Mouse (Mus musculus) Muller cell, postnatal 12 days (primary cell): Measurements from ENCODE around the gene Polq.

Experiments
- DNase-seq: peaks from one replicate; pipeline ENCODE4 v3.0.0-alpha.2; 2015; ENCODE audit errors: inconsistent ontology term

The Polq gene

DNA sequence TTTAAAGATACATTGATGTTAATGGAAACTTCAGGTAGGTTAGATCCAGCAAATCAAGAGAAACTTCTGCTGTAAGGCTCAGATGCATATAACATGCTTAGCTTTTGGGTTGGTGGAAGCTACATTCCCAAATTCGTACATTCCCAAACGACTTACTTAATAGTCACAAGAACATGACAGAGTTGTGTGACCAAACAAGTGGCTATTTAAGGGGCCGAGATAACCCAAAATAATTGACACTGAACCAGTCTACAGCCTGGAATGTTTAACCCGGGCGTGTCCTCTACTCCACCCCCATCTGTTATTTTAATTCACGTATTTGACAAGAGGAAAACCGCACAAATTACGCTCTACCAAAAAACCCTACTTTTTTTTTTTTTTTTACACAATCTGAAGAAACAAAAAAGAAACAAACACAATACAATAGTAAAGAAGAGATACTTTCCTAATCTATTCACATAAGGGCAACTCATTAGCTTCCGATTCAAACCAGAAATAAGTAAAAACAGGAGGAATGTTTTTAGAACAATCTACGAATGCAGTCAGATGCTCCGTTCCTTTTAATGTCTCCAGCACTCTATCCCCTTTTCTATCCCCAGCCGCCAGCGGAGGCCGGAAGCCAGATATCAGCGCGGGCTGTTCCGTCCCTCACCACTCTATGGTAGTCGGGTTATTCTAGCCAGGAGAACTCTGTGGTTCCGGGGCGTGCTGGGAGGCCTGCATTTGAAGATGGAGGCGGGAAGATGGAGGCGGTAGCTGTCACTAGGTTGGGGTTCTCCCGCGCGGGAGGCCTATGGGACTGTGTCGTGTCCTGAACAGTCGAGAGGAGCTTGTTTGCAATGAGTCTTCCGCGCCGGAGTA is at the start of gene Polq:
Polq (plus strand) TSS at position 726 of the 861 bp plus-strand sequence.
- peak; percentile 92 for DNase-seq

DNA sequence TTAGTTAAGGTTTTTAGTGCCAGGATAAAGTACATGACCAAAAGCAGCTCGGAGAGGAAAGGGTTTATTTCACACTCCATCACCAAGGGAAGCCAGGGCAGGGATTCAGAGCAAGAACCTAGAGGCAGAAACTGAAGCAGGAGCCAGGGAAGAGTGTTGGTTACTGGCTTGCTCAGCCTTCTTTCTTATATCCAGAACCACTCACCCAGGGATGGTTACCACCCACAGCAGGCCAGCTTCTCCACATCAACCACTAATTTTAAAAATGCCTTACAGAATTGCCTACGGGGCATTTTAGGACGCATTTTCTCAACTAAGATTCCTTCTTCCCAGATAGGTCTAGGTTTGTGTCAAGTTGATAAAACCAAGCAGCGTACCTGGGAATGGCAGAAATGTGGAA is 48.2 kb upstream of the Polq start:
- no peak for DNase-seq

DNA sequence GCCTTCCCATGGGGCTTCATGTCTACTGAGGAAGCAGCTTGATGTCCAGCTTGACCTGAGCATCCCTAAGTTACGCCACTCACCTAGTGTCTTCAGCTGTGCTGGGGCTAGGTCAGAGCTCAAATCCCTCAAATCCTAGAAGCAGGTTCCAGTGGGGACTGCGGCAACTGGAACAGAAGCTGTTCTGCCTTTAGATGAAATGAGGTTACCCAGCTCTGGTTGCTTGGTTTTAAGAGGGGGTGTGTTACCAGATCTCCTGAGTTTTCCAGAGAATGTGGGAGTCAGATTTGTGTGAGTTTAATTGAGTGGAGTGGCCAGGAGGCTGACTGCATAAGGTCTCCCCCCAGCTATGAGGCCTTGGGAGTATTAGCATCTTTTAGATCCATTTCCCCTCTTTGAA is 32.5 kb upstream of the Polq start:
- no peak for DNase-seq

DNA sequence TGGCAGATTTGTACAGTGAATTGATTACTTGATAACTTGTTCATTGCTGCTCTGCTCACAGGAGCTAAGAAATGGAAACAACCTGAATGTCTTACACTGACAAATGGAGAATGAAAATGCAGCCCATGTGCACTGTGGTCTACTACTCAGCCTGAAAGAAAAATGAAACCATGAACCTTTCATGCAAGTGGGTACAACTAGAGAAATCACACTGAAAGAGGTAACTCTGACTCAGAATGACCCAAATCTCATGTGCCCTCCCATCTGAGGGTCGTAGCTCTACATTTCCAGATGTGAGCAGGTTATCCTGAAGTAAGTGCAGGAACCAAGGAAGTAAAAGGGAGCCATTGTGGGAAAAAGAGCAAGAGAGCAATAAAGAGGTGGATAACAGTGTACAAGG is 27.8 kb upstream of the Polq start:
- no peak for DNase-seq

- no peak for DNase-seq
Measured at GRCm38 (mm10) chr16:36985636-36986042, 25.9 kb upstream of the Polq start.

- DNase-seq, result no peak
Measured at GRCm38 (mm10) chr16:36987399-36987798, 24.2 kb upstream of the Polq start.

DNA sequence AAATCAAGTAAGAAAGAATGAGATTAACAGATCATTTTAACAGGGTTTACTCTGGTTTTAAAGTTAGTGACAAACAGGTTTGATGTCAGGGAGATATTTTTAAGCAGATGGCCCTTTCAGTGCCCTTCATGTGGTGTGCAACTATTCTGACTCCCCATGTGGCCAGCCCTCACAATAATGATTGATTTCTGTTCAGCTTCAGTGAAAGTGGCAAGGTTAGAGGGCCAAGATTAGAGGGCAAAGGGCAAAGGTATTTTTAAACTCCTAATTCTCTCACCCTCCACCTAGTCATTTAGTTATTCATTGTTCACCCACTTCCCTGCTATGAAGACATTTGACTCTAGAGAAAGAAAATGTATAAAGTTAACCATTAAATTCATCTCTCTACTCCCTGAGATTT is 23.5 kb upstream of the Polq start:
- no peak for DNase-seq

- no peak for DNase-seq
Measured at GRCm38 (mm10) chr16:36989493-36989892, 22.1 kb upstream of the Polq start.

DNA sequence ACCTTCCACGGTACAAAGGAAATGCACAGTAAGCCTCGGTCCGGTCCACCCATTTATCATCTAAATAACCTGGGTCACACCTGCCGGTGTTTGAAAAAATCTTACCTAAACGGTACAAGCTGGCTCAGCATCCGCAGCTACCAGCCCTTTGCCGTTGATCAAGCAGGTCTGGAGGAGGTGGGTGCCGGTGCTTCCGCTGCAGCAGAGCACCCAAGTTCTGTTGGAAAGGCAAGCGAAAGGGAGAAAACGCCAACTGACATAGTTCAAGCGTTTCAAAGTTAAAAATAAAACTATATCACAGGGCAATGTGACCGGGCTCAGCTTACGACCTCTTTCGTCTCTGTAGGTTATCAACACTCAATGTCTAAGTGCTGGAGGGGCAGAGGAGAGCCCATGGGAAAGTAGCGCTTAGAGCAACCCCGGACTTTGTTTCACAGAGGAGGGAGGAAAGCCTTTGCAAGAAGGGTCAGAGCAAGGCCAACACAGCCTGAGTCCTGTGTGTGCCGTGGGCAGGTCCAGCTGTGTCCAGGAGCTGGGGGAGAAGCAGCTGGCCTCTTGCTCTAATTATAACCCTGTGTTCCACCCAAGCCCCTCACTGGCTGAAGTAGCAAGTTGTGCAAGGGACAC is 21.5 kb upstream of the Polq start, which contains the start of gene Fbxo40:
Fbxo40 (minus strand) TSS at position 469 of the 627 bp plus-strand sequence.
- DNase-seq, result no peak

DNA sequence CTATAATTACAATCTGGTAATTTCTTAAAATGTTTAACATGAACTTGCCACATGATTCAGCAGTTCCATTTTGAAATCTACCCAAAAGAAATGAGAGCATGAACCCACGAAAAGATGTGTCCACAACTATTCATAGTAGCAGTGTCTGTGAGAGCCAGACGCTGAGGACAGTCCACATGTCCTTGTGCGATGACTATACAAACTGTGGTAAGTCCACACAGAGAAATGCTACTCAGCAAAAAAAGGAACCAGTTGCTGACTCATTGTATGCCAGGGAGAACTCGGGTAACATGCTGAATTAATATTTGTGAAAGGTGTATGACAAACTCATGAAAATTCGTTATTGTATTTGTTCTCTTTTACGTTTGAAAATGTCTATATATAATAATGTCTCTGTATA is 13.9 kb upstream of the Polq start:
- no peak for DNase-seq

DNA sequence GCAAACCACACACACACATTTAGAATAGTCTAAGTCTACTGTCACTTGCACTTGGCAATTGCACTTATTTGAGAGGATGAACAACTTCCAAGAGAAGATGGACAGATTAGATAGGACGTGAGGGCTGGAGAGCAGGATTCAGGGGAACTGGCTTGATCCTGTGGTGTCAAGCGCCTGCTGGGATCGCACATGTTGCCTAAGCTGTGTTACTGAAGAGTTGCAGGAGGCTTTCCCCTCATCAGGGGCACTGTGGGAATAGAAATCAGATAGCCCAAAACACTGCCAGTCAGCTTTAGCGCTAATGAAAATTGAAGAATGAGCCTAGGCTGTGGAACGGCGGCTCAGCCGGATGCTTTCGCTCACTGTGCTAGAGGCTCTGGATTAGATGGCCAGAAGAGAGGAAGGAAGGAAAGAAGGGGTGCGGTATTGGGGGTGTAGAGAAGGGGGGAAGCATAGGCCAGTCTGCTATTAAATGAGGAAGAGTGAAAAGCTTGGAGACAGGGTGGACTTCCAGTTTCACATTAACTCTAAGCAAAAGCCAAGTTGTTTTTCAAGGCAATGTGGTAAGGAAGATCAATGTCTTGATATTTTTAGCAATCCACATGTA is 12.1 kb upstream of the Polq start:
- DNase-seq, result no peak

DNA sequence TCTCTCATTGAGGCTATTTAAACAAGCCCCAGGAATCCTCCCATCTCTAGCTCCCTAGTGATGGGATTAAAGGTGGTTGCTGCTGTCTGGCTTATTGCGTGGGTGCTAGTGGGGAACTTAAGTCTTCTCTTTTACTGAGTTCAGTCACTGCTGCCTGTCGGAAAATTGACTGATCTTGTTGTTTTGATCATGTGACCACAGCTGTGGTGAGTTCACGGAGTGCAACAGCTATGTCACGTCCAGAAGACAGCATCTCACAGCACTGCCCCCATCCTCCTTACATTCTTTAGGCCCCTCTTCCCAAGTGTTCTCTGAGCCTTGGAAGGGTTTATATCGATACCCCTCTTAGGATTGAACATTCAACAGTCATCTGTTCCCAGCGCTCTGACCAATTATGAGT is 2.3 kb upstream of the Polq start:
- DNase-seq, result no peak

DNA sequence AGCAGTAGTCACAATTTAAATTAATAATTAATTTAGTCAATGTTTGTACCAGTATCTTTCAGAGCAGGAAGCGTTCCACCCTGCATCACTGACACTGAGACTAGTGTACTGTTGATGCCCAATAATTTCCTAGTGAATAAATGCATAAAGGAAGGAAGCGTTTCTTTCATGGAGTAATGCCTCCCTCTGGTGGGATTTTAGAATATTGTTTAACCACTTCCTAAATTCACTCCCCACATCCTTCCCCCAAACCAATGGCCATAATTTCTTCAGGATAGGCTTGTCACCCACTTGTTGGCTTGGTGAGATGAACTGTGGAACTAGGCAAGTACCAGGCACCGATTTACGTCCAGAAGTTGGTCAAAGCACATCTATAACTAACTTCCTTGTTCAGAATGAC is 1.2 kb upstream of the Polq start:
- DNase-seq, result peak; percentile 78

DNA sequence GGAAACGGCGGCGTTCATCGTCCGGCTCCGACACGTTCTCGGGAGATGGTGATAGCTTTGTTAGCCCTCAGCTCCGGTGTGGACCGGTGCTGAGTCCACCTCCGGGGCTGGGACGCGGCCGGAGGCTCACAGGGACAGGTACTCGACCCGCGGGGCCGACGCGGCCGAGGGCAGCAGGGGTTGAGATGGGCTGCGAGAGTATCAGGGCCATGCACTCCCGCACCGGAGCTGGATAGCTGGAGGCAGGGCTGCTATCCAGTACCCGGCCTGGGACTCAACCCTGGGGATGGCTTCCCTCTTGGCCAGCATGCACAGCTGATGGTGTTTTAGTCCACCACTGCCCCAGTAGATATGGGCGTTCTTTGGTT is 320 bp downstream of the Polq start:
- DNase-seq, result no peak

- no peak for DNase-seq
Measured at GRCm38 (mm10) chr16:37012336-37012735, 750 bp downstream of the Polq start.

DNA sequence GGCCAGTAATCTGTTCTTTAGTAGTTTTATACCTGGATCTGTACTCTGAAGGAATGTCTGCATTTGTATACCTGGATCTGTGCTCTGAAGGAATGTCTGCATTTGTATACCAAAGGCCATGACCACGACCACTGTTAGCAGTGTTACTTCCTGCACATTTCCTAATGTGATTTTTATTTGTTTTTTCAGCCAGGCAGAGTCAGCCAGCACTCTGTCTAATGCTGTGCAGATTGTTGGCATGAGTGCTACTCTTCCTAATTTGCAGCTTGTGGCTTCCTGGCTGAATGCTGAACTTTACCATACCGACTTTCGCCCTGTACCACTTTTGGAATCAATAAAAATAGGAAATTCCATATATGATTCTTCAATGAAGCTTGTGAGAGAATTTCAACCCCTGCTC is 16.0 kb downstream of the Polq start:
- DNase-seq, result no peak

GRCm38 (mm10) chr16:37031996-37032395 is 20.4 kb downstream of the Polq start:
- no peak for DNase-seq

DNA sequence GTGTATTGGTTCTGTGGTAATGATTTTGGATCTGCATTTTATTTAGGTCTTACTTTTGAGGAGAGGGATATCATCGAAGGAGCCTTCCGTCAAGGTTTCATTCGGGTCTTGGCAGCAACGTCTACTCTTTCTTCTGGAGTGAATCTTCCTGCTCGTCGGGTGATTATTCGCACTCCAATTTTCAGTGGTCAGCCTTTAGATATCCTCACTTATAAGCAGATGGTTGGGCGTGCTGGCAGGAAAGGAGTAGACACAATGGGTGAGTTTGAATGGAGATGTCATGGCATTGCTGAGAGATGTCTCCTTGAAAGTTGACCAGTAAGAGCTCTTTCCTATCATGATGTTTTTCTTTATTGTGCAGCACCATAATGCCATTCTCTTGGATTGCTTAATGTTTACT is 23.2 kb downstream of the Polq start:
- DNase-seq, result no peak

DNA sequence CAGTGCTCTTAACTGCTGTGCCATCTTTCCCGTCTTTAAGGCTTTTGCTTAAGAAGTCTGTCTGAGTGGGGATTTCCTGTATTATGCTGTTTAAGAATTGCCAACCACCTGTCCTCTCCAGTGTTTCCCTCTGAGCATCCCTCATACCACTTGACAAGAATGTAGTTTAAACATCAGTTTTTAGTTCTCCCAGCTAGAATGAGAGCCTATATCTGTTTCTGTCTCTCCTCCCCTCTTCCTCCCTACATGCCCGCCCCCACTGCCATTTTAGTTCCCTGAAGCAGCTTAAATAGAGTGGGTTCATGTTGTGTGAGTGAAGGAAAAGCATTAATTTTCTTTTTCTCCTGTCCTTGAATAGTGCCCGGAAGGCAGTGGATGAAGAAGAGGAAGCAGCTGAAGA is 48.0 kb downstream of the Polq start:
- no peak for DNase-seq

- no peak for DNase-seq
Measured at GRCm38 (mm10) chr16:37061261-37061660, 49.7 kb downstream of the Polq start.

DNA sequence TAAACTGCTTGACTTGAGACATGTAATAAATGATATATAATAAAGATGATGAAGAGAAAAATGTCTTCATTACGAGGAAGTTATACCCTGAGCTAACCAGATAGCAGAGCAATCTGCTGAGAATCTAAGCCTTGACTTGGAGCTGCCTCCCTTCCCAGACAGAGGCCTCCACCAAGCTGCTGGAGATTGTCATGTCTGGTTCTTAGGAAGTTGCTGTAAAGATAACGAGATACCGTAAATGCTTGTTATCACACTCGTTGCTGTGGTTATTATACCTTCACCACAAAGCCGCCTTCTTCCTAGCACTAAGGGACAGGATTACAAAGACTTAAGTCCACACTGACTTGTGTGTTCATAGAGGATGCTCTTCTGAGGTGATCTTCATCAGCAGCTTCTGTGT is 60.8 kb downstream of the Polq start:
- no peak for DNase-seq

GRCm38 (mm10) chr16:37089648-37090047 is 78.1 kb downstream of the Polq start:
- no peak for DNase-seq
